Mouse (Mus musculus): ENCODE results near the gene Rab3gap2.

DNA sequence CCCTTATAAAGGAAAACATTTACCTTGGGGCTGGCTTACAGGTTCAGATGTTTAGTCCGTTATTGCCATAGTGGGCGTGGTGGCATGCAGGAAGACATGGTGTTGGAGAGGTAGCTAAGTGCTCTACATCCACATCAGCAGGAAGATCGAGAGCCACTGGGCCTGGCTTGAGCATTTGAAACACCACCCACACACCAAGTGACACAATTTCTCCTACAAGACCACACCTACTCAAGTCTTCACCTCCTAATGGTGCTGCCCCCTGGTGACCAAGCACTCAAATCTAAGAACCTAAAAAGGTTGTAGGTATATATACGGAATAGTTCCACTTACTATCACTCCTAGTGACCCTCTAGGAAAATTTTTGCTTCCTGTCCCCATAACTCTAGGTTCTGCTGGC, 32.6 kb downstream of the Rab3gap2 start:
- TF ChIP-seq CTCF (IDR thresholded peaks at IDR 0.05; ENCODE audit: borderline replicate concordance, extremely low read depth, insufficient read depth, insufficient read length): peak; percentile 17; the same call in 1 of the 2 replicates
- no peak for TF ChIP-seq POLR2A (IDR thresholded peaks at IDR 0.05; ENCODE audit: borderline replicate concordance, extremely low read depth, insufficient read depth, insufficient read length, poor library complexity, severe bottlenecking)

All from brain, embryonic 14.5 days (tissue).